In genomic region chr14:30079729-30080128, GRCm38 (mm10) we compare ENCODE assay signal across 26 mouse cellular contexts.
"Had no signal": no experiment of that assay in that cellular context is flagged by ENCODE, and none has a peak within 500 bp of the region (broad histone marks: within the 10 kb centered on the region; RNA-seq: fewer than 3 reads in every experiment).

No protein-coding gene starts in this region.

- H3K9me3 ChIP-seq: heart, embryonic 13.5 days; heart, embryonic 15.5 days; hindbrain, embryonic 10.5 days; hindbrain, embryonic 15.5 days; kidney, embryonic 15.5 days; limb, embryonic 10.5 days; liver, embryonic 13.5 days had no signal

- H3K4me1 ChIP-seq: hindbrain, embryonic 15.5 days; limb, embryonic 10.5 days; limb, embryonic 12.5 days; liver, embryonic 13.5 days had no signal

- ATAC-seq: hindbrain, postnatal 0 days had no signal

- H3K9ac ChIP-seq: heart, embryonic 13.5 days; heart, embryonic 15.5 days; hindbrain, embryonic 13.5 days; hindbrain, embryonic 15.5 days; kidney, embryonic 15.5 days; limb, embryonic 12.5 days; liver, embryonic 13.5 days had no signal

- H3K36me3 ChIP-seq: heart, embryonic 15.5 days; hindbrain, embryonic 10.5 days; kidney, embryonic 15.5 days; limb, embryonic 10.5 days; limb, embryonic 12.5 days; liver, embryonic 13.5 days had no signal

- DNase-seq: gastrocnemius, postnatal 14 days; gastrocnemius, postnatal 36 days; heart, adult 11 months; heart, adult 2 months; heart, postnatal 4 days; kidney, adult 11 months; kidney, adult 2 months; kidney, adult 9 months; kidney, postnatal 14 days; kidney, postnatal 36 days; layer of hippocampus, adult 9-11 months; liver; liver, embryonic 13.5 days had no signal

- H3K27me3 ChIP-seq: heart, embryonic 13.5 days; heart, embryonic 15.5 days; hindbrain, embryonic 13.5 days; hindbrain, embryonic 15.5 days; kidney, embryonic 15.5 days; limb, embryonic 12.5 days; liver, embryonic 13.5 days had no signal

- H3K4me2 ChIP-seq: heart, embryonic 11.5 days; heart, embryonic 13.5 days; heart, embryonic 15.5 days; hindbrain, embryonic 13.5 days; hindbrain, embryonic 15.5 days; kidney, embryonic 15.5 days; limb, embryonic 12.5 days; liver, embryonic 11.5 days; liver, embryonic 13.5 days had no signal

- H3K27ac ChIP-seq: heart, adult 2 months; heart, embryonic 13.5 days; heart, embryonic 15.5 days; hindbrain, embryonic 10.5 days; hindbrain, embryonic 13.5 days; hindbrain, embryonic 15.5 days; hindbrain, postnatal 0 days; kidney, embryonic 15.5 days; kidney, postnatal 0 days; left cerebral cortex, adult 2 months; limb, embryonic 10.5 days; limb, embryonic 12.5 days; liver, embryonic 13.5 days had no signal

- H3K4me3 ChIP-seq: heart, adult 2 months; heart, embryonic 13.5 days; heart, embryonic 15.5 days; hindbrain, embryonic 10.5 days; hindbrain, embryonic 13.5 days; hindbrain, embryonic 15.5 days; kidney, embryonic 15.5 days; left cerebral cortex, adult 2 months; limb, embryonic 10.5 days; limb, embryonic 12.5 days; liver, embryonic 13.5 days had no signal
